Mouse (Mus musculus): ENCODE results near the gene Gm44965.

The Gm44965 gene

GRCm38 (mm10) chr6:48626464-48626863 is 32.7 kb downstream of the Gm44965 start, which contains the start of gene AI854703:
Gene AI854703, plus strand, starts transcription at chr6:48626764.
- DNase-seq (ENCODE audit: low spot score in 2 of 2), result no peak

- peak; percentile 50 to 54 for DNase-seq (ENCODE audit: low spot score in 2 of 2)
Measured at GRCm38 (mm10) chr6:48626984-48627383, 33.2 kb downstream of the Gm44965 start.

DNA sequence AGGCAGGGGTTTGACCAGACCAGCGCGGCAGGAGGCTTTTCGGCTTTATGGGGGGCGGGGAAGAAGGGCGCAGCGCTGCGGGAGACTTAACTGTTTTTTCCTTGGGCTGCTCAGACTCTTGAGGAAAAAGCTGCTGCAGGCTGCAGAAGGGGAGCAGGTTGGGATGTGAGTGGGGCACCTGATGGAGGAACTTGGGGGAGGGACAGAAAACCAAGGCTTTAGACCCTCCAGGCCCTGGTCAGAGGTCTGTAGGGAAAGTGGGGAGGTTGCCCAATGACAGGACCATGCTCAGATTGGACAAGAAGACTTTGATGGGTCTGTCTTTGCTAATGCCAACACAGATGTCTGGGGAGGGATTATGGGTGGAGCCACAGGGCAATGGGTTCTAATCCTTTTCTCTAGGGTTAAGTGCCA is 33.8 kb downstream of the Gm44965 start:
- no peak for DNase-seq (ENCODE audit: low spot score in 2 of 2)

- DNase-seq (ENCODE audit: low spot score in 2 of 2), result no peak
Measured at GRCm38 (mm10) chr6:48628377-48628776, 34.6 kb downstream of the Gm44965 start.

- DNase-seq (ENCODE audit: low spot score in 2 of 2), result peak; percentile 34 to 40
Measured at GRCm38 (mm10) chr6:48628808-48629660, 35.3 kb downstream of the Gm44965 start.

- no peak for DNase-seq (ENCODE audit: low spot score in 2 of 2)
Measured at GRCm38 (mm10) chr6:48629661-48630034, 35.9 kb downstream of the Gm44965 start.

- no peak for DNase-seq (ENCODE audit: low spot score in 2 of 2)
Measured at GRCm38 (mm10) chr6:48630831-48631230, 37.1 kb downstream of the Gm44965 start.

- no peak for DNase-seq (ENCODE audit: low spot score in 2 of 2)
Measured at GRCm38 (mm10) chr6:48635105-48635504, 41.4 kb downstream of the Gm44965 start.

DNA sequence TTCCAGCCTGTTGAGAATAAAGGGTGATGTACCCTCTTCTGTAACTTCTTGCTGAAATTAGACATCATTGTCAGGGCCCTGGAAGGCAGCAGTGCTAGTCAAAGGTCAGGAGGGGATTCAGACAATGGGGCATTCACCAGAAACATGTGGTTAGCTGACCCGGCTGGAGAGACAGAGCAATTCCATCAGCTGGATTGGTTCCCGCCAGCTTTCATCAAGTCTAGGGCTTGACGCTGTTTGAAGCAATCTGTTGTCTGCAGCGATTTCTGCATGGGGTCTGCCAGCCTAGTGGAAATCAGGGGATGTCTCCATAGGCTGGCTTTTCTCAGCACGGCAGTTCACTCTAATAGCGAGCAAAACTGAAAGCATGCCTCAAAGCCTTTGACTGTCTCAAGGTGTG is 42.8 kb downstream of the Gm44965 start:
- no peak for DNase-seq (ENCODE audit: low spot score in 2 of 2)

GRCm38 (mm10) chr6:48637811-48638500 is 44.2 kb downstream of the Gm44965 start:
- no peak for DNase-seq (ENCODE audit: low spot score in 2 of 2)

GRCm38 (mm10) chr6:48638553-48638952 is 44.8 kb downstream of the Gm44965 start:
- no peak for DNase-seq (ENCODE audit: low spot score in 2 of 2)

GRCm38 (mm10) chr6:48641391-48641790 is 47.6 kb downstream of the Gm44965 start:
- DNase-seq (ENCODE audit: low spot score in 2 of 2), result no peak

- no peak for DNase-seq (ENCODE audit: low spot score in 2 of 2)
Measured at GRCm38 (mm10) chr6:48642764-48643292, 49.1 kb downstream of the Gm44965 start.

- DNase-seq (ENCODE audit: low spot score in 2 of 2), result peak; percentile 49 to 54
Measured at GRCm38 (mm10) chr6:48645660-48646308, 52.0 kb downstream of the Gm44965 start.

- no peak for DNase-seq (ENCODE audit: low spot score in 2 of 2)
Measured at GRCm38 (mm10) chr6:48646309-48646690, 52.6 kb downstream of the Gm44965 start.

GRCm38 (mm10) chr6:48646995-48647394 is 53.3 kb downstream of the Gm44965 start, which contains the start of gene Gimap8:
Gene Gimap8, plus strand, starts transcription at chr6:48647234.
- no peak for DNase-seq (ENCODE audit: low spot score in 2 of 2)

- no peak for DNase-seq (ENCODE audit: low spot score in 2 of 2)
Measured at GRCm38 (mm10) chr6:48647611-48648010, 53.9 kb downstream of the Gm44965 start.

GRCm38 (mm10) chr6:48648779-48649178 is 55.0 kb downstream of the Gm44965 start:
- no peak for DNase-seq (ENCODE audit: low spot score in 2 of 2)

DNA sequence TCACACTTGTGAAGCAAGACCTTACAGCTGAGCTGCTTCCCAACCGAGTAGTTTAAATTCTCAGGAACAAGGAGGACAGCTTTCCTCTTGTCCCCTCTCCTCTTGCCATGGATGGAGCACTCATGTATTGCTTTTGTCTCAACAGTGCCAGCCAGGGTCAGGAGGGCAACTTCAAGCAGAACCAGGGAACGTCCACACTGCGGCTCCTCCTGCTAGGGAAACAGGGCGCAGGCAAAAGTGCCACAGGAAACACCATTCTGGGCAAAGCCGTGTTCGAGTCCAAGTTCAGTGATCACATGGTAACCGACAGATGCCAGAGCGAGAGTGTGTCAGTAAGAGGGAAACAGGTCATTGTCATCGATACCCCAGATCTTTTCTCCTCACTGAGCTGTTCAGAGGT is 56.3 kb downstream of the Gm44965 start:
- no peak for DNase-seq (ENCODE audit: low spot score in 2 of 2)

DNA sequence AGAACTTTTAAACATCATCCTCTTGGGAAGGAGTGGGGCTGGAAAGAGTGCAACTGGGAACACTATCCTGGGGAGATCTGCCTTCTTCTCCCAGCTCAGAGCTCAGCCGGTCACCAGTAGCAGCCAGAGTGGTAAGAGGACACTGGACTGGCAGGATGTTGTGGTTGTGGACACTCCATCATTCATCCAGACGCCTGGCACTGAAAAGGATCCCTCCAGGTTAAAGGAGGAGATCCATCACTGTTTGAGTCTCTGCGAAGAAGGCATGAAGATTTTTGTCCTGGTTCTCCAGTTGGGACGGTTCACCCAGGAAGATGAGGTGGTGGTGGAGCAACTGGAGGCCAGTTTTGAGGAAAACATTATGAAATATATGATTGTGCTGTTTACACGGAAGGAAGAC is 65.0 kb downstream of the Gm44965 start:
- DNase-seq (ENCODE audit: low spot score in 2 of 2), result no peak

DNA sequence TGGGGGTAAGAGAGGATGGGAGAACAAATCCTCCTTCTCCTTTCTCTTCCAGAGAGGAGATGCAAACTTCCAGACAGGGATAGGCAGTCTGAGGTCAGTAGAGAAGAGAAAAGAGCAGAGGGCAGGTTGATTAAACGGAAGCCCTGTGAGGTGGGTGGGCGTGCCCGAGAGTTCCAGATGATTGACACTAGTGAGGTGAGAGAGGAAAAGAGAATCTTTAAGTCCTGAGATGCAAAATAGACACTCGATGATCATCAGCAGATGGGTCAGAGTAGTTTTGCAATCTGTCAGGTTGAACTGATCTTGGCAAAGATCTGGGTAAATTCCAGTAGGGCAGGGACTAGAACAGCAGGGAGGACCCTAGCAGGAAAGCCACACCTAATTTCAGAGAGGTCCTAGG is 71.0 kb downstream of the Gm44965 start:
- no peak for DNase-seq (ENCODE audit: low spot score in 2 of 2)

- no peak for DNase-seq (ENCODE audit: low spot score in 2 of 2)
Measured at GRCm38 (mm10) chr6:48665471-48665870, 71.7 kb downstream of the Gm44965 start.

Measured in frontal cortex, postnatal 25 days (tissue).